Mouse (Mus musculus): ENCODE measurements around the gene Grik4.

The Grik4 gene

GRCm38 (mm10) chr9:42670619-42671018 lies 273.7 kb downstream of the Grik4 start:
- no peak for DNase-seq (ENCODE audit: low spot score)

GRCm38 (mm10) chr9:42661481-42661880 lies 282.8 kb downstream of the Grik4 start:
- DNase-seq (ENCODE audit: low spot score) = no peak

GRCm38 (mm10) chr9:42652756-42653155 lies 291.5 kb downstream of the Grik4 start:
- peak; percentile 40 for DNase-seq (ENCODE audit: low spot score)

GRCm38 (mm10) chr9:42652309-42652708 lies 292.0 kb downstream of the Grik4 start:
- no peak for DNase-seq (ENCODE audit: low spot score)

GRCm38 (mm10) chr9:42649872-42650271 lies 294.4 kb downstream of the Grik4 start:
- no peak for DNase-seq (ENCODE audit: low spot score)

GRCm38 (mm10) chr9:42648051-42648450 lies 296.2 kb downstream of the Grik4 start:
- DNase-seq (ENCODE audit: low spot score) = no peak

- DNase-seq (ENCODE audit: low spot score) = no peak
These were observed 296.7 kb downstream of the Grik4 start for GRCm38 (mm10) chr9:42647596-42647995.

- no peak for DNase-seq (ENCODE audit: low spot score)
These were observed 297.5 kb downstream of the Grik4 start for GRCm38 (mm10) chr9:42646821-42647220.

- no peak for DNase-seq (ENCODE audit: low spot score)
These were observed 299.1 kb downstream of the Grik4 start for GRCm38 (mm10) chr9:42645161-42645560.

GRCm38 (mm10) chr9:42642821-42643220 lies 301.5 kb downstream of the Grik4 start:
- DNase-seq (ENCODE audit: low spot score) = no peak

- no peak for DNase-seq (ENCODE audit: low spot score)
These were observed 302.7 kb downstream of the Grik4 start for GRCm38 (mm10) chr9:42641550-42642117.

GRCm38 (mm10) chr9:42636446-42636845 lies 307.8 kb downstream of the Grik4 start:
- DNase-seq (ENCODE audit: low spot score) = no peak

- DNase-seq (ENCODE audit: low spot score) = no peak
These were observed 312.8 kb downstream of the Grik4 start for GRCm38 (mm10) chr9:42631479-42631878.

- DNase-seq (ENCODE audit: low spot score) = no peak
These were observed 316.7 kb downstream of the Grik4 start for GRCm38 (mm10) chr9:42627634-42628033.

- no peak for DNase-seq (ENCODE audit: low spot score)
These were observed 317.1 kb downstream of the Grik4 start for GRCm38 (mm10) chr9:42627146-42627545.

- DNase-seq (ENCODE audit: low spot score) = no peak
These were observed 318.0 kb downstream of the Grik4 start for GRCm38 (mm10) chr9:42626226-42626775.

- DNase-seq (ENCODE audit: low spot score) = no peak
These were observed 329.9 kb downstream of the Grik4 start for GRCm38 (mm10) chr9:42614409-42614808.

- DNase-seq (ENCODE audit: low spot score) = no peak
These were observed 330.5 kb downstream of the Grik4 start for GRCm38 (mm10) chr9:42613827-42614226.

GRCm38 (mm10) chr9:42612482-42612991 lies 331.8 kb downstream of the Grik4 start:
- DNase-seq (ENCODE audit: low spot score) = no peak

GRCm38 (mm10) chr9:42601445-42601844 lies 342.8 kb downstream of the Grik4 start:
- DNase-seq (ENCODE audit: low spot score) = no peak

GRCm38 (mm10) chr9:42597525-42597924 lies 346.8 kb downstream of the Grik4 start:
- DNase-seq (ENCODE audit: low spot score) = no peak

- DNase-seq (ENCODE audit: low spot score) = no peak
These were observed 365.8 kb downstream of the Grik4 start for GRCm38 (mm10) chr9:42578511-42578910.

- no peak for DNase-seq (ENCODE audit: low spot score)
These were observed 366.2 kb downstream of the Grik4 start for GRCm38 (mm10) chr9:42578106-42578505.
